Mouse (Mus musculus): ENCODE measurements around the gene Atrnl1.

The Atrnl1 gene

DNA sequence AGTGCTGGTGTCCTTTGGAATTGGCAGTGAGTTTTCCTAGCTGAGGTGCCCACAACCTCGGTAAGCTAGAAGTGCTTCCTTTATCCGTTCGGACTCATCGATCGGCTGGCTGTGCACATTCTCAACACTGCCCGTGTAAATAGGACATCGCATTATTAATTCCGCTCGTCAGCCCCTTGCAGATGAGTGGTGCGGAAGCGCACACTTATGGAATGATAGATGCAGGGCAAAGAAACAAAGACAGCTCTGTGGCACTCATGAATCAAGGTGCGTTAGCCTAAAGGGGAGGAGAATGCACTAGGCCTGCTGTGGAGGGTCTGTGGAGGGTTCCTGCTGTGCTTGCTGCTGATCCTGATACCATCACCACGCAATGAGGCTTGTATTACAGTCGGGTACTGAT, 474.0 kb downstream of the Atrnl1 start:
- no peak for DNase-seq

DNA sequence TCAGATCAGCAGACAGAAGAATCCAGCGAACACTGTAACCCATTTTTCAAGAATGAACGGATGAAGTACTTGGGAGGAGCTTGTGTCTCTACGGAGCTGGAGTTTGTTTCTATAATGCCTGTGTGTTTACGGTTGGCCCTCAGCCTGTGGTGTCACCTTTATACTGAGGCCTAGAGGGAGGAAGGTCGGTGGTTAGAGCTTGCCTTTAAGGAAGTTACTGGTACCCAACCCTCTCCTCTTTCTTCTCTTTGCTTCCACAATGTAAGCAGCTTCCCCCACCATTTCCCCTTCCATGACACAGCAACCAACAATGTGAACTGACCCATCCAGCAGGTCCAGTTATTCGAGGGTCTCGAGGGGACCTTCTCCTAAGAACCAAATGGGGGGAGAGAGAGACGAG, 475.9 kb downstream of the Atrnl1 start:
- DNase-seq, result no peak

DNA sequence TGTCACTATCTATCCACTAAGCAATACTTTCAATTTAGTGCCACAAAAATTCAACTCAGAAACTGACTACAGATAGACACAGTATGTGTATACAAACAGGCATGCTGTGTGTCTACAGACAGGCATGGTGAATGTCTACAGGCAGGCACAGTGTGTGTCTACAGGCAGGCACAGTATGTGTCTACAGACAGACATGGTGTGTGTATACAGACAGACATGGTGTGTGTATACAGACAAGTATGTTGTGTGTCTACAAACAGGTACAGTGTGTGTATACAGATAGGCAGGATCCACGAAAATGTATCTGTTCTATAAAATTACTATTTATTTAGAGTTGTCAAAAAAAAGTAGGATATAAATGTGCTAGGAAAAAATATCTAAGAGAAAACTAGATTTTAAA, 477.1 kb downstream of the Atrnl1 start:
- no peak for DNase-seq

DNA sequence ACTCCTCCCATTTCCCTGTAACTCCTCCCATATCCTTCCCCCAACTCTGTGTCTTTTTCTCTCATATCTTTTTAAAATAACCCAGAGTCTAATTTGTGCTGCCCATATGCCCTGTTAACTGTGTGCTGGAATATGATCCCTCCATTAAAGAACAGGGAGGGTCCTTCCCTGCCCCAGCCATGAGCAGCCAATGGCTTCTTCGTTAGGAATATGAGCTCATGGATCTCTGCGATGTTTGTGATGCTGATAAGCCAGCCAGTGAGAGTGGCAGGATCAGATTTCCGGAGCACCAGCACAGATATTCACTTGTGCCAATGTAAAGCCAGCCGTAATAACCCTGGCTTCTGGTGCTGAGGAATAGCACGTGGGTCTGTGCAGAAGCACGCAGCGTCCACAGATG, 477.6 kb downstream of the Atrnl1 start:
- DNase-seq, result no peak

DNA sequence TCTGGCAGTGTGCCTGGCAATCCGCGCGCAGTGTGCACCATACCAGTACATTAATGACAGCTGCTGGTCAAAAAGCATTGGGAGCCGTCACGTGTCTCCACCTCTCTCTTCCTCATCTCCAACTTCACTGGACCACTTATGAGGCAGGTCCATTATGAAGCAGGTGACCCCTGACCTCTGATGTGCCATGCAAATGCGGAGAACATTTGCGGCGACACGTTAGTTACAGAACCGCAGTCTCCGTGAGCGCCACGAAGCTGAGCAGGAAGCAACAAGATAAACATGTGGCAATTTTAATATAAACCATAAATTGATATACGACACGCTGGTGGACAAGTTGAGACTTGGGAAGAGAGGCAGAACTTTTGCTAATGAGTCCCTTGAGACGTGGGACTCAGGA, 481.1 kb downstream of the Atrnl1 start:
- DNase-seq, result no peak

DNA sequence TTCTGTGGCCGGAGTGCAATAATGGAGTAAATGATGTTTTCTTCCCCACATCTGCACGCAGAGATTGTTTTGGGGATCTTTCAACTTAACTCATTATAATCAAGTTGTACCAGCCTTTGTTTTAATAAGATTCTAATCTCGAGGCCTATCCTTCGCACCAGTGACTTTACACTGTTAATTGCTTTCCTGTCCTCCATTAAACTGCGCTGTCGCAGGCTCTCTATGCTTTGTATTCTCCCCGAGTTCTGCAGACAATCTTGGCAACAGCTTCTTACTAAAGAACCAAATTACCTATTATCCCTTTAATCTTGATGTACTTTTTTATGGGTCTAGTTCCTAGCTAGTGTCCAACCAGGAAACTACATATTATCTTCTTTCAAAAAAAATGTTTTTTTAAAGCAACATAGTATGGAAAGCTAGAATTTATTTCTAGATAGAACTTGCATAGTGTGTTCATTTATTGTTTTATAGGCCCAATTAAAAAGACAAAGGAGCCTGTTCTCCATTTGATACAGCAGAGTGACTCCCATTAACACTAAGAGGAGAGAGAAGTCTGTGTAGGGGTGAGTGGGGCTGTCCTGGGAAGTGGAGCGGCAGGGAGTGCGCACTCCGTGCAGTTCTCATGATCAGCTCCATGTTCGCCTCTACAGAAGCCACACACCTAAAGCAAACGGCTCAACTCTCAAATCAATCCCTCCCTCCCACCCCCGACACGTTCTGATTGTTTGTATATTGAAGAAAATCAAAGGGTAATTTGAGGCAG, 484.1 kb downstream of the Atrnl1 start:
- DNase-seq, result no peak

DNA sequence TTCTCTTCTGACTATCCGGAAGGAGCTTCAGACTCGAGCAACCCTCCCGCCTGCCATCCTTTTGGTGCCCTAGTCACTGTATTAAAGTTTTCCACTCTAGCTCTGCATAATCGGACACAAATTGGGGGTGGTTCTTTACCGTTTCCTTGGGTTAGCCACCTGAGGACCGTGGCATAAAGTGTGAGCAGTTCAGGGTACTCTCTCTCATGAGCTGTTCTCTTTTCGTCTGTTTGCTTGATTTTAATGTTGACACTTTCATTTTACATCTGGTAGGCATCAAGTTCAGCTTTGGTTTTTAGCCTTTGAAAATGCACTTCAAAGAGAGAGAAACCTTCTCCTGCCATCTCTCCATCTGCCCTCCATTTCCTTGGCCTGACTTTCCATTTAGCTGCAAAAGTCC, 484.9 kb downstream of the Atrnl1 start:
- no peak for DNase-seq

DNA sequence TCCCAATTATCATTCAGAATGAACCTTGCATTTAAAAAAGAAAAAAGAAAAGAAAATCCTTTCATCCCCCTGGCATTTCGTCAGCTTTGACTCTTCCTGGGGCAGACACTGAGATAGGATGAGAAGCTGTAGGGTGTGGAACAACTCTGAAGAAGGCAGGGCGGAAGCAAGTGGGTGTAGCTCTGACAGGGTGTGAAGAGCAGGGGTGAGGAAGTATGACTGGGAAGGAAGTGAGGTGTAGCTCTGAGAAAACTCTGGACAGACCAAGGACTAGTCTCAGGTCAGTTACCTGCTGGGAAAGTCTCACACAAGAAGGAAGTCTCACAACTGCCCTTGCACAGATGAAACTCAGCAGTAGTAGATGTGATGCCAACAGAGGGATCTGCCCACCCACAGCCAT, 486.4 kb downstream of the Atrnl1 start:
- no peak for DNase-seq

DNA sequence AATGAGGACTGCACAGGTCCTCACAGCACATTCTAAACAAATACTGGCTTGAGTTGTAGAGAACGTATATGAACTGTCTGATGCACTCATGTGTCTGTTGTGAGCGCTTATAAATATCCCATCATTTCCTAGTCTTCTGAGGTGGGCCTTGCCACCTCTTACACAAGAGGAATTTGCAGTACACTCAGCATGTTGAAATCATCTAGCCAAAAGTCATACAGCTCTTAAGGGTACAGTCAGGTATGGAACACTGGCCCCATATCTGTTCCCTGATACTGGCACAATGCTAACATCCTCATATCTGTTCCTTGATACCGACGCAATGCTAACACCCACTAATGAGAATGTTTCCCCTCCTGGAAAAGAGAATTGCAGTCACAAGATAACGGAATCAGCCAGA, 488.7 kb downstream of the Atrnl1 start:
- no peak for DNase-seq

DNA sequence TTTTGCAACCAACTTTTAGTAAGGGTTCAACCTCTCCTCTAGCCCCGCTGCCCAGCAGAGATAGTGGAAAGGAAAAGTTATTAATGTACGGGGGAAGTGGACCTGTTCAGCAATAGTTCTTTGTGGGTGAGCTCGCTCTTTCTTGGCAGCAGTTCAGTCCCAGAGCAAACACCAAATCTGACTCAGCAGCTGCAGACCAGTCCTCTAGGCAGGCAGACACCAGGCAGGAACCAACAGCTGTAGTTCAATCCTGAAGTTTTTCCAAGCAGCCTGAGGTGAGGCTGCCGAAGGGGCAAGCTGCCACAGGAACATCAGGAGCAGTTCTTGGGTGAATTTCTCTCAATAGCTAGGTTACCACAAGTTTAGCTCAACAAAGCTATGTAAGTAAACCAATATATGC, 489.5 kb downstream of the Atrnl1 start:
- no peak for DNase-seq

DNA sequence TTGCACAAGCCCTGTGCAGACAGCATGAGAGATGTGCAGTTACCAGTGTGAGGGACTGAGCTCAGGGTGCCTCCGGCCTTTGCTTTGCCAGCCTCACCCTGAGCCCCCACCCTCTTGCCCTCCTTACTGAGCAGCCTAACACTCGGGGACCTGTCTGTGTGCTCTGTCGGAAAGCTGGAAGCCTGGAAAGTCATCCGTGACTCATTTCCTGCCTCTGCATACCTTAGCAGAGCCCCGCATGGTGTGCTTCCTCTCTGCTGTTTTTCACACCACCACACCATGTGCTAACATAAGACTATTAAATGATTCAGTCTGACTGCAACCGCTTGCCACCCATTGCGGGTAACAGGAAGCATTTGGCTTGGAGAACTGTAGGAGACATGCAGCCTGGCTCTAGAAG, 493.7 kb downstream of the Atrnl1 start:
- no peak for DNase-seq

DNA sequence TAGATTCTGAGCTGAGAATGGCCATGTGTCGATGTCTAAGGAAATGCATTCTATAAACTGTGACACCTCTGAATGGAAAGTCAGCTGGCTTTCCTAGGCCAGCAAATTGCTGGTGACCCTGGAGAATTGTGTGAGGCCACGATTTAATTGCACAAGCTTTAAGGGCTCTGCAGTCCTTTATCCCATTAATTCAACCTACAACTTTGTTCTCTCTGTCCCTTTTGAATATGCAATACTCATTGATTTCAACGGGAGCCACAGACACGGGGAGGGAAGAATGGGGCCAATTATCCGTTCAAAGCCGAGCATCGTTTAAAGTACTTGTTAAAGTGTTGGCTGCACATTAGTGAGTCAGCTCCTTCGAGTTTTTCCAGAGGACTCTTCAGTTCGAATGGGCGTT, 496.8 kb downstream of the Atrnl1 start:
- DNase-seq, result no peak

DNA sequence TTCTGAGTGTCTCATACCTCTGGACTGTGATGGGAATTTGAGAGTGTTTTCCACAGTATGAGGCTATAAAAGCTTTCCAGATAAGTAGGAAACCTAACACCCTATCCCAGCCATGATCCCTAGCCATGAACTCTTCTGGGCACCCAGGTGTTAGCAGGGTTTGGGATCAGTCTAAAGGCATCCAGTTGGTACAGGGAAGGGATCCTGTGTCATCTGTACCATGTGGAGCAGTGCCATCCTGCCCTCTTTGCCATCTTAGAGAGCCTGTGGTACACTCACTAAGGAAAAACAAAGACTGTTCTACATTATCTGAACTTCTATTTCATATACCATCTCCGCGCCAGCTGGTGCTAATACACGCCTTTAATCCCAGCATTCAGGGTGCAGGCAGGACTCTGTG, 499.7 kb downstream of the Atrnl1 start:
- DNase-seq, result no peak

DNA sequence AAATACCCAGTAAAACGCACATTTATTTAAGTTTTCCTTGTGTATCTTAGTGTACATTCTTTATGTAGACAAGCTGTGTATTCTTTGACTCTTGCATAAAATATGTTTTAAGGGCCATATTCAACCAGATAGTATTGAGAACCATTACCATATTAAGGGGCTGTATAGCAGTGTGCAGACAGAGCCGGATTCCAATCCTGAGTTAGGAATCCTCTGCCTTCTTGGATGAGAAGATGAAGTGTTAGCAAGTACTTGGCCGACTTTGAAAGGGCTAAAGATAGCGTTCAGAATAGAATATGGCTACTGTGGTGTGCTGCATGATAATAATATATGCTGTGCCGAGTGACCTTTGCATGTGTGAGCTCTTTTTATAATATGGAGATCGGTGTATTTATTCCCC, 500.5 kb downstream of the Atrnl1 start:
- no peak for DNase-seq

DNA sequence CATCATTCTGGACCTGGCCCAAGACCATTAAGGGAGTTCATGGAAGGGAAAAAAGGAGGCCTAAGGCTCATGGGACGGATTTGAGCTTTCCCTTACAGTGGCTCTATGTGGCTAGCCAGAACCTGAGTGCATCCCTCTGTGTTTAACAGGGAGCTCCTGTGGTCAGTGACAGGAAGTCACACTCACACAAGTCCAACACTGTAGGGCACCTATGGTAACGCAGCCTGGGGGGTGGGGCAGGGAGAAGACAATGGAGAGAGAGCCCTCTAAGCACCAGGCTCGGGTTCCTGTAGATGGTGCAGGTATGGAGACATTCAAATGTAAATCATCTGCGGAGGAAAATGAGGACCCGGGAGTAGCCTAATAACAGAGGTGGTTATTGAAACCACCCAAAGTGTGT, 501.3 kb downstream of the Atrnl1 start:
- DNase-seq, result no peak

DNA sequence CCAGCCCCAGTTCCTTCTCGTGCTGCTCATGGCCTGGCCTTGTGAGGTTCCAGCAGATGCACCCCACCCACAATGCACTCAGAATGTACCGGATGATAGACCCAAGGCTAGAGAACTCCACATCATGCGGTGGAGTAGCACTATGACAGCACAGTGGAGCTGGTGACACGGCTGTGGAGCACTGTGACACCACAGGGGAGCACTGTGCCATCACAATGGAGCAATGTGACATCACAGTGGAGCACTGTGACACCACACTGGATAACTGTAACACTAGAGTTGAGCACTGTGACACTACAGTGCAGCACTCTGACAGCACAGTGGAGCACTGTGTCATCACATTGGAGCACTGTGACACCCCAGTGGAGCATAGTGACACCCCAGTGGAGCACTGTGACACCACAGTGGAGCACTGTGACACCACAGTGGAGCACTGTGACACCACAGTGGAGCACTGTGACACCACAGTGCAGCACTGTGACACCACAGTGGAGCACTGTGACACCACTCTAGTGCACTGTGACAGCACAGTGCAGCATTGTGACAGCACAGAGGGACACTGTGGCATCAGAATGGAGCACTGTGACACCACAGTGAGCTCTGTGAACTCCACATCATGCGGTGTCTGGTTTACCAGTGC, 502.4 kb downstream of the Atrnl1 start:
- no peak for DNase-seq

DNA sequence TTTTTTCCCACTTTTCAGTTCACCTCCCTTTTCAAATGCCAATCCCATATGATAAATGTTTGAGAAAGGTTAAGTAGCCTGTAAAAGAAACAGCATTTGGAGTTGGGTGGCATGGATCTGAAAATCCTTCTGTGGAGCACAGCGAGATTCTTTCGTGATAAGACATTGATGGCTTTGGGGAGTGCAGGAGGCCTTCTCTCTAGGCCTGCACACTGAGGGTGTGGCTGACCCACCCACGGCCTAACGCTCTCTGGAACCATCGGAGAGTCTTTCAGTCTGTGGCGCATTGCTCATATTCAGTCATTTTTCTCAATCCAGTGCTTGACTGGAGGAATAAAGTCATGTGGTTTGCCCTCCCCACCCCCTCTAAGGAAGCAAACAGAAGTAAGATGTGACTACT, 506.8 kb downstream of the Atrnl1 start:
- no peak for DNase-seq

DNA sequence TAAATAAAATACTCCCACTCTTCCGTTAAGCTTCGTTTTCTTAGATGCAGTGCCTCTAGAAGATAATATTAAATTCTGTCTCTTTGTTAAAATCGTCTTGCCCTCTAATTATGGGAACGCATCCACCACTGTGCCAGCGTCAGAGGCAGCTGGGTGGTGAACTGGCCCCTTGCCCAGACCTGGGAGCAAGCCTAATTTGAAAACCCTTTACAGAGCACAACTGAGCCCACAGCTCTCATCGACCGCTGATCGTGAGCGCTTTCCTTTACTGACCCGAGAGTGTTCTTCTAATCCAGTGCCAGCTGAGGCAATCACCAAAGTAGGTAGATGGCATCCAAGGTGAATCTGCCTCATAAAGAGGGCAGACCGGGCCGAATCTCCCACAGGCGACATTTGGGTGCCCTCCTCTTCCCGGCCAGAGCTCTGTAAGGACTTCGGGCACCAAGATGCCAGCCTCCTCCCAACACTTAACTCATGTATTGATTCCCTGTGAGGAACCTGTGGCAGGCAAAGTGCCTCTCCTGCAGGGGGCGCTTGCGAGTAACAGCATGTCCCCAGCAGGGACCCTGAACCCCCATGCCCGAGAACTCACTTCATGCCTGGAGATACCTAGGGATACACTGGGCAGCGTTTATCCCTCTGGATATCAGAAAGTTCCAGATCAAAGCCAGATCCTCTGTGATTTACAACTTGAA, 507.5 kb downstream of the Atrnl1 start:
- peak; percentile 75 for DNase-seq

DNA sequence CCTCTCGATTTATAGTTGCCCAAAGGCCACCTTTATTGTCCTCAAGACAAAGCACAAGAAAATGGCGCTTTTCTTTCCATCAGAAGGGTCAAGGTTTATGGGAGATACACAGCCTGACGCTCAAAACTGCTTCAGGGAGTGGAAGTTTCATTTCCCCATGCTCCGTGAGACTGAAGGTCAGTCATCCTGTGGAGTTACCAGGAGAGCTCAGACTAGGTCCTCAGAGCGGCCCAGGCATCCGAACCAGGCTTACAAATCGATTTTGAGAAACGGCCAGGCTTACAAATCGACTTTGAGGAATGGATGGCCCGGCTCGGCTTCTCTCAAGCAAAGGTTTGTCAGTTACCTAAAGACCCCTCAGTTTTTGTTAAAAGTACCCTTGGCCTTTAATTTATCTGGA, 508.0 kb downstream of the Atrnl1 start:
- no peak for DNase-seq

DNA sequence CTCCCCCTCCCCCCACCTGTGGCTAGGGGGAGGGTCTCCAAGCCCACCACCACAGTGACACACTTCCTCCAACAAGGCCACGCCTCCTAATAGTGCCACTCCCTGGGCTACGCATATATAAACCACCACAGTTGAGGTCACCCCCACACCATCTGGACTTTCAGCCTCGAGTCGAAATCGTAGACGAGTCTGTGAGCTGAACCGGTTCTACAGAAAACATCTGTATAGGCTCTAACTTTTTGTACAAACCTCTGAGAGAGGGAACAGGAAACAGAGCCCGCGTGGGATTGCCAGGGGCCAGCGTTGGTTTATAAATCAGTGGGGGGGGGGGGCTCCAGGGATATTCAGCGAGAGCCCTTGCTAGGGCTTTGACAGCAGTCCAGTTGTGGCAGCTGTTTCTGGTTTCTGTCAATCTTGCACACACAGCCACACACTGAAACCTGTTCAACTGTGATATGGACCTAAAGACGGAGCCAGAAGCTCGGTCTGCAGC, 508.9 kb downstream of the Atrnl1 start:
- no peak for DNase-seq

DNA sequence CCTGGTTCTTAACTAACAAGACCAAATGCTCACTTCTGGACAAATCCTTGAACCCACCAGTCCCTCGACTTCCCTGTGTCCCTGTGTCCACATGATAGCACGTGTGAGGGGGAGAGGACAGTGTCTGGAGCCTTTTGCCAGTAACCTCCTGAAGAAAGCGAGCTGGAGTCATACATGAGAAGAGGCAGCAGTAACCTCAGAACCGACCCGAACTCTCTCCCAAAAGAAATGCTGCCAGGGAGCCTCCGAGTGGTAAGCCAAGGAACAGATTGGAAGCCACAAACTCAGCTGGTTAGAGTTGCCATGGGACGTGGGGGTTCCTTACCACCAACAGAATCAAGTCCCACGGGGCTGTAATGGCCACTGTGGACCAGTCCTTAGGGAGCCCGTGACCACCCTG, 509.8 kb downstream of the Atrnl1 start:
- no peak for DNase-seq

DNA sequence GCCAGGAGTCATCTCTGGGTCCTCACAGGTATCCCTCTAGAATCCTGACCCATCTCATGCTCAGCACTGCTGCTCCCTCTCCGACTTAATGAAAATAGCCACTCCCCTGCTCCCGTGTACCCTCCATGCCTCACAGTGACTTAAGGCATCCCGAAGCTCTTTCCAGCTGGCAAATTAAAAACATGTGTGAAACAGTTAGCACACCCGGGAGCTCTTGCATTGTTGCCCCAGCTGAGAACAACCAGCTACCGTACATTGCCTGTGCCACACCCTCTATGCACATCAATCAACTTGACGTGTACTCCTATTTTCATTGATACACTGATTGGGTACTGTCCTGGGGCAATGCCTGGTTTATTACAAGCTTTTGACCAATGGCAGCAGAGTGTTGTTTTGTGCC, 510.8 kb downstream of the Atrnl1 start:
- DNase-seq, result no peak

DNA sequence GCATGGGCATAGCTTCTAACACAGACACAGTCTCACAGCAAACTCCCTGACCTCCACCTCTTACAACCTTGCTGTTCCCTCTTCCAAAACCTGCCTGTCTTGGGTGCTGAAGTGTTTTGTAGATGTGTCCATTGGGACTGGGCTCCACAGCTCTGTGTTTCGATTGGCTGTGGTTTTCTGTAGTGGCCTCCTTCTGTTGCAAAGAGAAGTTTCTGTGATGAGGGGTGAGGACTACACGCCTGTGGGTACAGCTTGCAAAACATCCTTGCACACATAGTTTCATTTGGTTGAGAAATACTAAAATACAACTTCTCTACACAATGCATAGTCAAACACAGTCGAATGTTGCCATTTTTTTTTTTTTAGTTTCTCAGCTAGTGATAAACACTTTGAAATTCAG, 512.8 kb downstream of the Atrnl1 start:
- DNase-seq, result no peak

DNA sequence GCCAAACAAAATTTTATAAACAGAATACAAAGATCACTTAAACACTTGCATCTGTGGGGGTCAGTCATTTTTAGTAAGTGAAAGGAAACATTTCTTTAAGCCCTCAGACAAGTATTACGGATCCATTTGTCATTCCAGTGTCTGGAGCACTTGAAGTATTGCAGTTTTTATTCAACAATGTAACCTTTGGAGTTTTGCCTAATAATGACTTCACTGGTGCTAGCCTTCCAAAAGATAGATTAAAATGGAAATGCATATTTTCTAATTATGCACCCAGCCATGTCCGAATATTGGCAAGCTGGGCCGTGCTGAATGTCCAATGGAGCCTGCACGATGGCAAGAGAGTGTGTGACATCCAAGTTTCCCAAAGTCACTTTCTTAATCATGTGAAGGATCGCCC, 513.7 kb downstream of the Atrnl1 start:
- no peak for DNase-seq
